Mouse (Mus musculus) intestine, postnatal 0 days (tissue): ENCODE measurements around the gene Poglut1. TPM values are rescaled to one million over a fixed set of nuclear protein-coding genes. Genes with fewer than 3 reads are reported as not detected.

Source experiments
- ATAC-seq: fragments of 200-750 bp; cut with Nextera tagmentation; 2 replicates; pipeline ENCODE4 v1.8.0; 2017; ENCODE audit warnings: mild to moderate bottlenecking, moderate TSS enrichment, moderate library complexity
- H3K27ac ChIP-seq: fragments of 300-500 bp; sonication (generic); 2 replicates; pipeline ENCODE4 v1.5.1; 2014; ENCODE audit warnings: mild to moderate bottlenecking, low read depth, low read length, moderate library complexity
- H3K27me3 ChIP-seq: fragments of 300-500 bp; sonication (generic); replicated peaks from 2 replicates; pipeline ENCODE4 v1.6.1; 2014; ENCODE audit warnings: low read length, mixed read lengths; ENCODE audit not compliant: control insufficient read depth, insufficient read depth
- H3K36me3 ChIP-seq: fragments of 300-500 bp; sonication (generic); 2 replicates; pipeline ENCODE4 v1.6.1; 2014; ENCODE audit warnings: mild to moderate bottlenecking, moderate library complexity; ENCODE audit not compliant: control insufficient read depth, insufficient read depth
- H3K4me1 ChIP-seq: fragments of 300-500 bp; sonication (generic); replicated peaks from 2 replicates; pipeline ENCODE4 v1.6.1; 2014; ENCODE audit warnings: antibody characterized with exemption, low read length, mixed read lengths; ENCODE audit not compliant: control insufficient read depth, insufficient read depth
- H3K4me2 ChIP-seq: fragments of 300-500 bp; sonication (generic); replicated peaks from 2 replicates; pipeline ENCODE4 v1.6.1; 2014; ENCODE audit warnings: low read depth, mild to moderate bottlenecking, moderate library complexity
- H3K4me3 ChIP-seq: fragments of 300-500 bp; sonication (generic); 2 replicates; pipeline ENCODE4 v1.5.1; 2014; ENCODE audit warnings: low read depth, low read length
- H3K9ac ChIP-seq: fragments of 300-500 bp; sonication (generic); 2 replicates; pipeline ENCODE4 v1.6.1; 2014; ENCODE audit warnings: mild to moderate bottlenecking, low read depth, low read length
- H3K9me3 ChIP-seq: fragments of 300-500 bp; sonication (generic); 2 replicates; pipeline ENCODE4 v1.6.1; 2016; ENCODE audit warnings: mixed run types; ENCODE audit not compliant: control insufficient read depth
- CTCF ChIP-seq: sonication (generic); IDR thresholded peaks from 2 replicates; pipeline ENCODE4 v1.5.1; 2016; ENCODE audit warnings: low read depth, mild to moderate bottlenecking, control low read depth, antibody characterized with exemption, moderate library complexity
- WGBS: fragments of 180-500 bp; shearing (Covaris S2); extraction: QIAGEN DNeasy Blood & Tissue Kit; methylation state at CpG from one replicate; pipeline ENCODE4 v1.1.7; 2014; 5-methylcytosine and 5-hydroxymethylcytosine counted together
- polyA plus RNA-seq: library from polyadenylated mRNA; unstranded; fragments of >200 nt; fragmentation: Nextera tagmentation; extraction: Ambion mirVana; gene quantifications from 2 replicates; pipeline ENCODE4 v1.2.1, GENCODE M21; 2015

The Poglut1 gene
- polyA plus RNA-seq, 1 experiment from 2014 or later, result 11.3 TPM

- no peaks in the 10 kb centered on the region for H3K9me3 ChIP-seq
- no peak overlapping the region for H3K9ac ChIP-seq
- no peak overlapping the region for H3K4me2 ChIP-seq
- H3K27me3 ChIP-seq, result no peaks in the 10 kb centered on the region
- H3K36me3 ChIP-seq, result peaks cover 32% of the 10 kb centered on the region
- ATAC-seq, result no peak
- no peaks in the 10 kb centered on the region for H3K4me1 ChIP-seq
- 84% methylated on average over 7 of the region's 7 CpGs for whole genome bisulfite sequencing
- TF ChIP-seq CTCF, result no peak
- H3K27ac ChIP-seq, result no peak overlapping the region
- no peak overlapping the region for H3K4me3 ChIP-seq
Observed at GRCm38 (mm10) chr16:38496604-38497140, 53.4 kb downstream of the Poglut1 start.

- no peak overlapping the region for H3K4me2 ChIP-seq
- peak; percentile 64 for TF ChIP-seq CTCF
- H3K4me3 ChIP-seq, result no peak overlapping the region
- no peaks in the 10 kb centered on the region for H3K27me3 ChIP-seq
- ATAC-seq, result no peak
- no peaks in the 10 kb centered on the region for H3K4me1 ChIP-seq
- no peaks in the 10 kb centered on the region for H3K9me3 ChIP-seq
- H3K36me3 ChIP-seq, result peaks cover 13% of the 10 kb centered on the region; the same call in 1 of the 2 replicates
- no peak overlapping the region for H3K27ac ChIP-seq
- 74% methylated on average over 10 of the region's 10 CpGs for WGBS
- H3K9ac ChIP-seq, result no peak overlapping the region
Observed at GRCm38 (mm10) chr16:38493890-38494289, 56.2 kb downstream of the Poglut1 start.

DNA sequence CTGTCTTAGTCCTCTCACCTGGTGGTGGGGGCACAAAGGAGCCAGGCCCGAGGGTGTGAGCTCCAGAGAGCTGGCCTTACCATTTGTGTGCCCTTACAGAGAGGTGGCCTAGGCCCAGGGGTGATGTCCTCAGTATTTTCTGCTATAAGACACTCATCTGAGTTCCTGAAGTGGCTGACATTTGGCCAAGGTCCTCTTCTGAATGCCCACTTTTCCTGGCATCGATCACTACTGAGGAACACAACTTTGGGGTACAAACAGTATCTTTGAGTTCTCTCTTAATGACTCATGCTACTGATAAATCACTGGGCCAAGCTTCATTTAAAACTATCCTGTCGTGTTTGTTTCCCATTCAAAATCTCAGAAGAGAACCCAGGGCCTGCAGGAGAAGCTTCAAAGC is 57.5 kb downstream of the Poglut1 start:
- Histone ChIP-seq H3K36me3 (0 out of 2 replicates have a peak, but pooled peaks cover 6% of the 10 kb centered on the region), H3K4me2 (no peak overlapping the region), H3K4me1 (no peaks in the 10 kb centered on the region), H3K9ac (no peak overlapping the region), H3K4me3 (no peak overlapping the region), H3K27me3 (no peaks in the 10 kb centered on the region), H3K9me3 (no peaks in the 10 kb centered on the region), H3K27ac (no peak overlapping the region)
- 92% methylated on average over 3 of the region's 3 CpGs for WGBS
- TF ChIP-seq CTCF, result no peak
- no peak for ATAC-seq

- H3K27ac ChIP-seq, result no peak overlapping the region
- TF ChIP-seq CTCF, result no peak
- 0 out of 2 replicates have a peak overlapping the region, but pooled peaks have one; percentile 31 for H3K9ac ChIP-seq
- no peaks in the 10 kb centered on the region for H3K36me3 ChIP-seq
- H3K4me2 ChIP-seq, result peak overlapping the region; percentile 71
- H3K27me3 ChIP-seq, result no peaks in the 10 kb centered on the region; the same call in 1 of the 2 replicates
- H3K4me1 ChIP-seq, result no peaks in the 10 kb centered on the region
- ATAC-seq, result peak; percentile 29; the same call in 1 of the 2 replicates
- no peaks in the 10 kb centered on the region for H3K9me3 ChIP-seq
- 17% methylated on average over 42 of the region's 42 CpGs for WGBS
- peak overlapping the region; percentile 36 for H3K4me3 ChIP-seq
Observed at GRCm38 (mm10) chr16:38483582-38484309, 66.3 kb downstream of the Poglut1 start.

DNA sequence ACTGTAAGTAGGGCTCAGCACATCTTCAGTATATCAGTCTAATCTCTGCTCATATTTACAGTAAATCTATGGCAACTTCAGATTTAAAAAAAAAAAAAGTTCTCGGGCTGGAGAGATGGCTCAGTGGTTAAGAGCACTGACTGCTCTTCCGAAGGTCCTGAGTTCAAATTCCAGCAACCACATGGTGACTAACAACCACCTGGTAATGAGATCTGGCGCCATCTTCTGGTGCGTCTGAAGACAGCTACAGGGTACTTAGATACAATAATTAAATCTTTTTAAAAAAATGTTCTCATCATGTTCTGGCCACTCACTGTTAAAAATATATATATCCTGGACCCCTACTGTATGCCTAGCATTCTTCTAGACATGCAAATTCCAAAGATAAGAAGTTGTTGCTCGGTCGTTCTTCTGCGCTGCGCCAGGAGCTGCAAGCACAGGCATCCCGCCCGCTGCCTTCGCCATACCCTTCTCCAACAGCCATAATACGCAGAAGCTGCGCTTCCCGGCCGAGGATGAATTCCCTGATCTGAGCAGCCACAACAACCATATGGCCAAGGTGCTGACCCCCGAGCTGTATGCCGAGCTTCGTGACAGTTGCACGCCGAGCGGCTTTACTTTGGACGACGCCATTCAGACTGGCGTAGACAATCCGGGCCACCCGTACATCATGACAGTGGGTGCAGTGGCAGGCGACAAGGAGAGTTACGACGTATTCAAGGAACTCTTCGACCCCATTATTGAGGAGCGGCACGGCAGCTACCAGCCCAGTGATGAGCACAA is 67.1 kb downstream of the Poglut1 start:
- TF ChIP-seq CTCF, result peak; percentile 72
- 16% methylated on average over 32 of the region's 32 CpGs for WGBS
- no peaks in the 10 kb centered on the region for H3K36me3 ChIP-seq
- peak; percentile 50 for ATAC-seq
- H3K9ac ChIP-seq, result no peak overlapping the region
- no peak overlapping the region for H3K27ac ChIP-seq
- H3K4me2 ChIP-seq, result peak overlapping the region; percentile 71
- peak overlapping the region; percentile 36 for H3K4me3 ChIP-seq
- H3K9me3 ChIP-seq, result no peaks in the 10 kb centered on the region
- H3K4me1 ChIP-seq, result no peaks in the 10 kb centered on the region
- no peaks in the 10 kb centered on the region; the same call in 1 of the 2 replicates for H3K27me3 ChIP-seq

DNA sequence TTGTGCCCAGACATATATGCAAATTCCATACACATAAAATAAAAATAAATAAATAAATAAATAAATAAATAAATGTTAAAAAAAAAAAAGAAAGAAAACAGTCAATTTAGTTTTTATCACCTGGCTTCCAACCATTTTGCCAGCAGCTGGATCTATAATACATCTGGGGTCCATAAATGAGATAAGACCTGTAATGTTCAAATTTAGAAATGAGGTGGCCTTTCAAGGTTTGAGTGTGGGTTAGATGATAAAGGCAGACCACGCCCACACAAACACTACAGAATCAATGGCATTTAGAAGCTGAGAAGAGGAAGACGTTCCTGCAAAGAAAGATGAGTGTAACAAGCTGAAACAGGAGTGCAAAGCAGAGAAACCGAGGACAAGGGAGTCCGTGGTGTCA is 68.7 kb downstream of the Poglut1 start:
- no peak overlapping the region for H3K27ac ChIP-seq
- no peaks in the 10 kb centered on the region; the same call in 1 of the 2 replicates for H3K27me3 ChIP-seq
- no peak for ATAC-seq
- TF ChIP-seq CTCF, result no peak
- H3K4me2 ChIP-seq, result no peak overlapping the region
- no peaks in the 10 kb centered on the region for H3K4me1 ChIP-seq
- no peaks in the 10 kb centered on the region for H3K36me3 ChIP-seq
- 61% methylated on average over 4 of the region's 4 CpGs for WGBS
- H3K9ac ChIP-seq, result no peak overlapping the region
- H3K9me3 ChIP-seq, result no peaks in the 10 kb centered on the region
- no peak overlapping the region for H3K4me3 ChIP-seq
